In genomic region chr10:12834215-12834614, GRCm38 (mm10) we compare ENCODE assay signal across 22 mouse cellular contexts.
"Had no signal": no experiment of that assay in that cellular context is flagged by ENCODE, and none has a peak within 500 bp of the region (broad histone marks: within the 10 kb centered on the region; RNA-seq: fewer than 3 reads in every experiment).

No protein-coding gene starts in this region.

- H3K27ac ChIP-seq: forebrain, embryonic 15.5 days; heart, embryonic 10.5 days; hindbrain, embryonic 13.5 days; hindbrain, embryonic 15.5 days; hindbrain, postnatal 0 days; layer of hippocampus, adult 2 months; left cerebral cortex, adult 2 months; limb, embryonic 10.5 days; limb, embryonic 12.5 days; liver, embryonic 13.5 days; liver, embryonic 15.5 days had no signal

- H3K4me3 ChIP-seq: forebrain, embryonic 15.5 days; heart, adult 2 months; heart, embryonic 10.5 days; heart, embryonic 12.5 days; hindbrain, embryonic 13.5 days; hindbrain, embryonic 15.5 days; layer of hippocampus, adult 2 months; left cerebral cortex, adult 2 months; limb, embryonic 10.5 days; limb, embryonic 12.5 days; liver, embryonic 13.5 days; liver, embryonic 15.5 days had no signal

- ATAC-seq: forebrain, embryonic 15.5 days; forebrain, postnatal 0 days; hindbrain, postnatal 0 days; intestine, embryonic 16.5 days; liver, postnatal 0 days had no signal

- H3K9ac ChIP-seq: forebrain, embryonic 15.5 days; forebrain, postnatal 0 days; heart, embryonic 12.5 days; hindbrain, embryonic 13.5 days; hindbrain, embryonic 15.5 days; limb, embryonic 12.5 days; liver, embryonic 13.5 days; liver, embryonic 15.5 days; liver, postnatal 0 days had no signal

- H3K4me1 ChIP-seq: forebrain, embryonic 15.5 days; hindbrain, embryonic 13.5 days; hindbrain, embryonic 15.5 days; limb, embryonic 10.5 days; limb, embryonic 12.5 days had no signal

- H3K9me3 ChIP-seq: forebrain, embryonic 15.5 days; heart, embryonic 10.5 days; heart, embryonic 12.5 days; hindbrain, embryonic 13.5 days; hindbrain, embryonic 15.5 days; limb, embryonic 10.5 days; limb, embryonic 12.5 days; liver, embryonic 13.5 days; liver, embryonic 15.5 days had no signal

- DNase-seq: forebrain, postnatal 0 days; gastrocnemius, postnatal 14 days; gastrocnemius, postnatal 36 days; heart, adult 2 months; heart, postnatal 14 days; heart, postnatal 36 days; liver; liver, embryonic 13.5 days; liver, postnatal 0 days had no signal

- H3K27me3 ChIP-seq: forebrain, embryonic 15.5 days; heart, embryonic 12.5 days; hindbrain, embryonic 13.5 days; hindbrain, embryonic 15.5 days; limb, embryonic 12.5 days; liver, embryonic 13.5 days; liver, embryonic 15.5 days had no signal

- H3K4me2 ChIP-seq: forebrain, embryonic 15.5 days; heart, embryonic 12.5 days; hindbrain, embryonic 13.5 days; hindbrain, embryonic 15.5 days; limb, embryonic 12.5 days; liver, embryonic 11.5 days; liver, embryonic 13.5 days; liver, embryonic 15.5 days had no signal

- H3K36me3 ChIP-seq: forebrain, embryonic 15.5 days; heart, embryonic 12.5 days; hindbrain, embryonic 13.5 days; hindbrain, embryonic 15.5 days; limb, embryonic 10.5 days; limb, embryonic 12.5 days; liver, embryonic 13.5 days; liver, embryonic 15.5 days had no signal
